Mouse (Mus musculus): ENCODE measurements around the gene Psme2b.
"Not testable (repeated sequence)": the region's sequence is repeated elsewhere in the genome, so short reads cannot be mapped to it uniquely, and the experiment has no call there.

DNA sequence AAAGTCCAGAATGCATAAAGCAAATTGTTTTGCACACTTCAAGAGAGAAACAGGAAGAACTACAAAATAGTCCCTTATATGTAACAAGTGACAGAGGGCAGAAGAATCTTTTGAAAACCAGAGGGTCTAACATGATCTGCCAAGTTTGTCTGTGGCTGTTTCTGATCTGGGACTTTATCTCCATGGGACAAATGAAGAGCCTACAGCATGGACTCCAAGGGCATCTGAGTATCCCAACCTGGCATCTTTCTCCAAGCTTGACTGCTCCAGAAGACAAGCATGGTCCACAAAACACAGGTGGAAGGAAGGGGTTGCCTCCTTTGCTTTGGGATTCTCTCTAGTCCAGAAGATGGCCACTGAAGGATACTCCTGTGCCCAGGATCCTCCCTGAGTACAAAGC lies 19.6 kb downstream of the Psme2b start:
- TF ChIP-seq CHD2 (IDR thresholded peaks at IDR 0.05; ENCODE audit: low read length); CTCF (IDR thresholded peaks at IDR 0.05 in 2 of 3, conservative IDR thresholded peaks at IDR 0.05 in 1 of 3; ENCODE audit: control insufficient read depth in 1 of 3, insufficient read depth in 1 of 3, low read depth in 2 of 3, low read length in 3 of 3, poor library complexity in 1 of 3, severe bottlenecking in 1 of 3); MXI1 (IDR thresholded peaks at IDR 0.05; ENCODE audit: low read depth, low read length); POLR2A (IDR thresholded peaks at IDR 0.05; ENCODE audit: control insufficient read depth in 1 of 2, insufficient read depth in 1 of 2, low read depth in 1 of 2, low read length in 2 of 2, poor library complexity in 1 of 2); ZKSCAN1 (IDR thresholded peaks at IDR 0.05; ENCODE audit: low read depth, low read length); POLR2AphosphoS2 (IDR thresholded peaks at IDR 0.05; ENCODE audit: low read length): not testable (repeated sequence)

Measured in MEL (cell line).